Comparison of ENCODE assay signal across 8 mouse cellular contexts in the genomic region with DNA sequence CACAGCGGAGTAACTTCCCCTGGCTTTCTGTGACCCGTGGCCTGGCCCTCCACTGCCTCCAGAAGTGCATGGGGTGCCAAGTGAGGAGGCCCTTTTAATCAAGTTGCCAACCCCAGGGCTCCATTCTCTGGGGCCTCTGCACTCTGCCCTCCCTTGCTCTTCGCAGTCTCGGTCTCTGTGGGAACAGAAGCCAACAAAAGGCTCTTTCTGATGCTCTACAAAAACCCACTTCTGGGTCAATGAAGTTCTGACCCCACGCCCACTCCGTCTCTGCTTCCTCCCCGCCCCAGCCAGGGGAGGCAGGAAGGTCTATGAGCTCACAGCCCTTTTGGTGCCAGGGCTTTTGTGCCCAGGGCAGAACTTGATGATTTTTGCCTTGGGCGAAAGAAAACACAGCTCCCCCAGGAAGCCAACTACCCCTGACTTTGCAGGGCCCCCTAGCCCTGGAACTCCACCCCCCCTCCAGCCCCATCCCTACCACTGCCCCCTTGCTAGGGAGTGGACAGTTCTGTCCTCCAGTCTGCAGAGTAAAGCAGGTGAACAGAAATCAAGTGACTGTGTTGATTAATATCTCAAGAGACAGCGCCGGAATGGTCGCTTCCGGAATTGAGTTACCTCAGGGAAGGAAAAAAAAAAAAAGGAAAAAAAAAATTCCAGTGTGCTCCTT.
A peak's percentile ranks its signal among the peaks of the same experiment; 100 is the strongest.
DNase-seq lines count a peak whose midpoint lies in the region; ATAC-seq and TF ChIP-seq lines count a peak whose summit lies in the region.

No protein-coding gene starts in this region.

- no peak overlapping the region for H3K4me2 ChIP-seq in kidney, embryonic 14.5 days (replicated peaks; ENCODE audit: low read depth, low read length)
- H3K4me2 ChIP-seq in midbrain, embryonic 14.5 days (ENCODE audit: low read length) = 0 out of 2 replicates have a peak overlapping the region, but pooled peaks have one; percentile 12

- no peak for TF ChIP-seq CTCF in layer of hippocampus, adult 2 months (conservative IDR thresholded peaks at IDR 0.05)

- H3K27ac ChIP-seq in layer of hippocampus, adult 2 months = peak overlapping the region; percentile 48; the same call in 1 of the 2 replicates
- H3K27ac ChIP-seq in forebrain, embryonic 10.5 days = peak overlapping the region; percentile 81
- H3K27ac ChIP-seq in kidney, embryonic 14.5 days (ENCODE audit: low read depth, low read length) = peak overlapping the region; percentile 69
- H3K27ac ChIP-seq in midbrain, embryonic 14.5 days (replicated peaks; ENCODE audit: low read depth, low read length) = peak overlapping the region; percentile 63

- 24% methylated on average over 12 of the region's 12 CpGs for WGBS in forebrain, embryonic 10.5 days
- WGBS in kidney, embryonic 14.5 days = 24% methylated on average over 12 of the region's 12 CpGs
- WGBS in midbrain, embryonic 14.5 days = 12% methylated on average over 12 of the region's 12 CpGs

- ATAC-seq in kidney, embryonic 14.5 days (ENCODE audit: low FRiP score, low TSS enrichment) = peak; percentile 73
- peak; percentile 34; the same call in 1 of the 2 replicates for ATAC-seq in midbrain, embryonic 14.5 days (ENCODE audit: low FRiP score, low TSS enrichment)
- ATAC-seq in monocyte, adult 5-6 weeks (replicated peaks; ENCODE audit: insufficient number of reproducible peaks, low FRiP score, low TSS enrichment, poor library complexity, severe bottlenecking) = no peak

- peaks cover 5% of the 10 kb centered on the region; the same call in 1 of the 2 replicates for H3K27me3 ChIP-seq in forebrain, embryonic 10.5 days (ENCODE audit: poor library complexity, severe bottlenecking)
- no peaks in the 10 kb centered on the region for H3K27me3 ChIP-seq in kidney, embryonic 14.5 days (ENCODE audit: control insufficient read depth, insufficient read depth, low read length)
- H3K27me3 ChIP-seq in midbrain, embryonic 14.5 days (ENCODE audit: control insufficient read depth, insufficient read depth, low read length) = no peaks in the 10 kb centered on the region

- peaks cover 49% of the 10 kb centered on the region for H3K36me3 ChIP-seq in forebrain, embryonic 10.5 days (replicated peaks)
- no peaks in the 10 kb centered on the region for H3K36me3 ChIP-seq in kidney, embryonic 14.5 days (ENCODE audit: control insufficient read depth, insufficient read depth, low read length)
- no peaks in the 10 kb centered on the region for H3K36me3 ChIP-seq in midbrain, embryonic 14.5 days (ENCODE audit: control insufficient read depth, insufficient read depth, low read length)

- no peaks in the 10 kb centered on the region for H3K9me3 ChIP-seq in forebrain, embryonic 10.5 days
- no peaks in the 10 kb centered on the region for H3K9me3 ChIP-seq in kidney, embryonic 14.5 days (ENCODE audit: control insufficient read depth, low read length)
- no peaks in the 10 kb centered on the region for H3K9me3 ChIP-seq in midbrain, embryonic 14.5 days (ENCODE audit: control insufficient read depth, low read length)

- DNase-seq in layer of hippocampus, adult 2 months (ENCODE audit: low spot score in 2 of 2) = peak; percentile 45 to 64
- no peak for DNase-seq in layer of hippocampus, postnatal 25 days (ENCODE audit: extremely low spot score in 1 of 2, low spot score in 1 of 2)
- DNase-seq in forebrain, embryonic 10.5 days (ENCODE audit: extremely low spot score, low spot score) = peak; percentile 77
- peak; percentile 65 for DNase-seq in midbrain, embryonic 14.5 days
- no peak for DNase-seq in gastrocnemius, postnatal 36 days
- DNase-seq in spleen, adult 12 weeks (ENCODE audit: low spot score) = no peak

- no peak overlapping the region for H3K4me3 ChIP-seq in layer of hippocampus, adult 2 months
- peak overlapping the region; percentile 23; the same call in 1 of the 2 replicates for H3K4me3 ChIP-seq in forebrain, embryonic 10.5 days
- H3K4me3 ChIP-seq in kidney, embryonic 14.5 days (ENCODE audit: low read length) = no peak overlapping the region
- H3K4me3 ChIP-seq in midbrain, embryonic 14.5 days (replicated peaks; ENCODE audit: low read depth, low read length) = no peak overlapping the region

- H3K9ac ChIP-seq in kidney, embryonic 14.5 days (ENCODE audit: low read depth, low read length) = 0 out of 2 replicates have a peak overlapping the region, but pooled peaks have one; percentile 23
- peak overlapping the region; percentile 26; the same call in 1 of the 2 replicates for H3K9ac ChIP-seq in midbrain, embryonic 14.5 days (replicated peaks; ENCODE audit: low read length)

- H3K4me1 ChIP-seq in forebrain, embryonic 10.5 days = peaks cover 94% of the 10 kb centered on the region
- H3K4me1 ChIP-seq in kidney, embryonic 14.5 days (ENCODE audit: control insufficient read depth, insufficient read depth, low read length) = peaks cover 48% of the 10 kb centered on the region
- H3K4me1 ChIP-seq in midbrain, embryonic 14.5 days (ENCODE audit: control insufficient read depth, insufficient read depth, low read length) = peaks cover 44% of the 10 kb centered on the region

- intact Hi-C loops in gastrocnemius, postnatal 36 days (cut with DNase I) = no loop called here

Comparison
In these comparisons a context has a peak if more than half of its experiments do, and no peak if none do; other contexts are left out.
1. DNase-seq: peak in layer of hippocampus, adult 2 months (2 of 2), forebrain, embryonic 10.5 days (single experiment) and midbrain, embryonic 14.5 days (single experiment); none in layer of hippocampus, postnatal 25 days (0 of 2), gastrocnemius, postnatal 36 days (0 of 2) and spleen, adult 12 weeks (single experiment).
2. Peak in every context shown above with its lines, with median percentiles within 50 percentile points of each other: H3K27ac ChIP-seq.